Mouse (Mus musculus): ENCODE measurements around the gene 1700024P04Rik.

1700024P04Rik gene

DNA sequence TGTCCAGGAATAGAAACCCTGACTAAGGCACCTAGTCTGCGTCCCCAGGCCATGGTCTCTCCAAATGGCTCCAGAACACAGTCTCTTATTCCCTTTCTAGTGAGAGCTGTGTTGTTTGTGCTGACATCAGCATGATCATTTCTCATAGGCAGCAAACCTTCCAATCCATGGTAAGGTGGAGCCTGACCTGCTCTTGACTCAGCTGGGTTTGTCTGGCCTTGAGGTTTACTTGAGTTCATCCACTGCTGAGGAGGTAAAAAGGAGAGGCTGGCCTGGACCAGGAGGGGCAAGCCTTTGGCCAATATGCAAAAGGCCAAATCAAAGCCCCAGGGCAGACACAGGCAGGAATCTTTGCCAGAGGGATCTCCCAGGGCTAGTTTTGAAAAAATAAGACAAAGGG lies 20.8 kb downstream of the 1700024P04Rik start:
- no peak for DNase-seq

DNA sequence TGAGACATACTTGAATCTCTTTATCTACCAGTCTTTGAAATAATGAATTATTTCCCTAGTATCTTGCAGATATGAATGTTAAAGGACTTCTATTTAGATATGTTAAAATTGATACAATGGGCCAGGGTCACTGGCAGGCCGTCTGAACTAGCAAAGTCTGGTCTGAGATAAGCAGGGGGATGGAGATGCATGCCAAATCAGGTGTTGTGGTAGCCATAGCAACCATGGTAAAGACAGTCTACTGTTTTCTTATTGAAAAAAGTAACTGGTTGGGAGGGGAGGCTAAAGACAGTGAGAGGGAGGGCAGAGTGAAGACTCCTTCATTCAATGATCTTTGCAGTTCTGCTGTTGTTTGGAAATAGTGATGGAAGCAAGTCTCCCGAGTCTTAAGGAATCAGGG lies 26.2 kb downstream of the 1700024P04Rik start:
- DNase-seq: no peak

DNA sequence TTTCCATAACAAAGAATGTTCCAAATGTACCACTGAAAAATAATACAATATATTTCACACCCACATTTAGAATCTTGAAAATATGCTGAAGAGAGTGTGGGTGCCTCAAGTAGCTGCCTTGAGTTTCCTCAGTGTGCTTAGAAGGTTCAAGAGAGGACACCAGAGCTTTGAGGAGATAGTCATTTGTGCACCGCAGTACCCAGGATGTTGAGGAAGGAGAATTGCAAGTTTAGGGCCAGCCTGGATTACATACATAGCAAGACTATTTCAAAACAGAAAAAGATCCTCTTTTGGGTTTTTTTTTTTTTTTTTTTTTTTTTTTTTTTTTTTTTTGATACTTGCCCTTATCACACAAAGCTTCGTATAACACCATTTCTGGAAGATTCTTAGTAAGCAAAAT lies 28.2 kb downstream of the 1700024P04Rik start:
- no peak for DNase-seq

DNA sequence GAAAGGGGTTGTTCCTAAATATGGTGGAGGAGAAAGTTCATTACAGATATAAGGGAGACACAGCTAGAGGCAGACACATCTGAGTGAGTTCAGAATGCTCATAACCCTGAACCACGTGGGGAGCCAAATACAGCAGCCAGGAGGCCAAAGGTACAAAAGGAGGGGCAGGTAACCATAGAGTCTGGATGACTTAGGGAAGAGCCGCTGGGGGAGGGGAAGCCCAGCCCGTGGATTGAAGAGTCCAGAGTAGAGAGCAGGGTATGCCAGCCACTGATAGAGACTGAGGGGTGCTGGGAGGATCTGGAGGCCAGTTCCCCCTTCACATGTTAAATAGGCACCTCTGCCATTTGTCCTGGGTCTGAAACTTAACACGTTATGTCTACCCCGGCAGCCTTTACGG lies 28.7 kb downstream of the 1700024P04Rik start:
- DNase-seq: no peak

DNA sequence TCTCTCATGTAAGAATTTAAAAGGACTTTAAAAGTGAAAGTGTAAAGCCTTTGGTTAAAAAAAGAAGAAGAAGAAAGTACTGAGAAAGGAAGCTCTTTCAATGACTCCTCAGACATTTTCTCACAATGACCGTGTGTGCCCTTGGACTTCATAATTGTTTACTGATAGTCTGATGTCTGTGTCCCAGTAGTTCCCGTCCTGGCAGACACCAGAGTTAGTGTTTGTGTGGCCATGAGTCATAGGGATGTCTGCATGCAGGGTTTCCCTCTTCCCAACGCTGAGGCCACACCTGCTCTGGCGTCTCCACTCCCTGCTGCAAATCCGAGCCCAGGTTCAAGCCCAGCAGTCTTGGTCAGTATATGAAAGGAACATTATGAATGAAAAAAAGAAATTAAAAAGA lies 29.1 kb downstream of the 1700024P04Rik start:
- no peak for DNase-seq

DNA sequence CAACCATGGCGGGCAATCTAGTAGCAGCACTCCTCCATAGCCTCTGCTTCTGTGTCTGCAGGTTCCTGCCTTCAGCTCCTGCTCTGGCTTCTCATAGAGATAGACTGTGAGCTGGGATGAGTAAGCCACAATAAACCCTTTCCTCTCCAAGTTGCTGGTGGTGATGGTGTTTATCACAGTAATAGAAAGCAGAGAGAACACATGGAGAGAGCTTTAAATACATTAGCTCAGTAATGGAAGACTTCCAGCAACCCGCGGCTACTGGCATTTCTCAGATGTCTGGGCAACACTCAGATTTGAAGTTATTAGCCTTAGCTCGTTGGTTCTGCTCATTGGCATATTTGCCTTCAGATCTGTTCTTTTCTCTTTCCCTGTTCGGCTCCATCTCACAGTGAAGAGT lies 30.5 kb downstream of the 1700024P04Rik start:
- no peak for DNase-seq

DNA sequence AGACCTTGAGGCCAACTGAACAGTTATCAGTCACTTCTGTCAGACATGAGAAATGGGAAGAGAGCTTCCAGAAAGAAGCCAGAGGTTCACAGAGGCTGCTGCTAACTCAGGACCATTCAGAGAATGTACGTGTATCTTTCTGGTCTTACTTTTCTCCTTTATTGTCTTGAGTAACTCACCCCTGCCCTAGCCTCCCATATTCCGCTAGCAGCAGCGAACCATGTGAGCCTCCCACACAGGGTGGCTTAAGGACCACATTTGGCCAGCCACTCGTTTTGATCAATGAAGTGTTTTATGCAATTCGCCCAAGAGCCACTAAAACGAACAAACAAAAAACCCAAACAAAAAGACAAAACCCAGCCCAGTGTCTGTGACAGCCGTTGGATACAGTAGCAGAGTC lies 32.4 kb downstream of the 1700024P04Rik start:
- DNase-seq: no peak

DNA sequence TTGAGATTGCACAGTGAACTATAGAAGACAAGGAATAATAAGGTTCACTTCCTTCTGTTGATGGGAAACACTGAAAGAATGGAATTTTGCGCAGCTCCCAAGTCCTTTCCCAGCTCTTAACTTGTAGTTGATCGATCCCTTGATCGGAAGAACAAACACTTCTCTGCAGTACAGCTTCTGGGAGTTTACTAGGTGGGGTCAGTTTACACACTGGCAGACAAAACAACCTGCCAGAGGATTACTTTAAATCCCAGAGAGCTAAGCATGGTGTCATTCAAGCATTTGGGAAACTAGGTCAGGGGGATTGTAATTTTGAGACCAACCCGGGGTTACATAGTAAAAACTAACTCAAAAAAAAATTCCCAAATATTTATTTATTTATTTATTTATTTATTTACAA lies 36.2 kb downstream of the 1700024P04Rik start:
- DNase-seq: peak; percentile 61

DNA sequence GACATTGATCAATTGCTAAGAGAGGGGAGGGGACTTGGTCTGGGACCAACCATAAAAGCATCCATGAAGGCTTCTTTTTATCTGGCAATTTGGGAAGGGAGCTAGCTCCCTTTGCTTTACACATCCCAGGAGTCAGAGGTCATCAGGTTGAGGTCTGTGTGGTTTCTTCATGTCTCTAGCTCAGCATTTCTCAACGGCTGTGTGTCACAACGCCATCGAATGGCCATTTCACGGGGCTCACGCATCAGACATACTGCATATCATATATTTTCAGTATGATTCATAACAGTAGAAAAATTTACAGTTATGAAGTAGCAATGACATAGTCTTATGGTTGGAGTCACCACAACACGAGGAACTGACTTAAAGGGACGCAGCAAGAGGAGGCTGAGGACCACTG lies 37.9 kb downstream of the 1700024P04Rik start:
- DNase-seq: no peak

DNA sequence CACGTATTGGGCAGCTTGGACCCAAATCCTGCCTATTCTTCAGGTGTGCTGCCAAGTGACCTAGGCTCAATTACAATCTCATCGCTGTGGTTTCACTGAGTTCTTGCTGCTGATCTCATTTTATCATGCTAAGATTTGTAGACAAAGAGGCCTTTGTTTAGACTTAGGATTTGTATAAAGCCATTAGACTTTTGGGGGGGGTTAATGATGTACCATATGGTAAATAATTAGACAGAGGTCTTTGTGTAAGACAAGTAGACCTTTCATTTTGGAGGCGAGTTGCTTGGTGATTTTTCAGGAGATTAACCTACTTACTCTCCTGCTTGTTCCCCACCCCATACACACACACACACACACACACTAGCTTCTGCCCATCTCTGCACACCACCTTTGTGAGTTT lies 38.5 kb downstream of the 1700024P04Rik start:
- peak; percentile 90 for DNase-seq

DNA sequence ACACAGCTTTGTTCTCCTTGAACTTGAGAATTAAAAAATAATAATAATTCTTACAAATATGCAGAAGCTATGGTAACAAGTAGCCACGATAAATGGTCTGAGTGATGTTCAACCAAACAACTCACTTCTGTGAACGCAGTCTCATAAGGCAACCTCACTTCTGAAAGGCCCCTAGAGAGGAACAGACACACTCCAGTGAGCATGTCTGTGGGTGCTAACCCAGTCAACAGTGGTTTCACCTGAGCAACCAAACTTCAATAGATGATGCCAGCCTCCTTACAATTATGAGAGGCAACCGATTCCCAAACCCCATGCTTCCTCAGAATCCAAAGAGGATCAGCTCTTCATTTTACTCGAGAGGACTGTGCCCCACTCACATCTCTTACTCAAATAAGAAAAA lies 39.0 kb downstream of the 1700024P04Rik start:
- DNase-seq: no peak

DNA sequence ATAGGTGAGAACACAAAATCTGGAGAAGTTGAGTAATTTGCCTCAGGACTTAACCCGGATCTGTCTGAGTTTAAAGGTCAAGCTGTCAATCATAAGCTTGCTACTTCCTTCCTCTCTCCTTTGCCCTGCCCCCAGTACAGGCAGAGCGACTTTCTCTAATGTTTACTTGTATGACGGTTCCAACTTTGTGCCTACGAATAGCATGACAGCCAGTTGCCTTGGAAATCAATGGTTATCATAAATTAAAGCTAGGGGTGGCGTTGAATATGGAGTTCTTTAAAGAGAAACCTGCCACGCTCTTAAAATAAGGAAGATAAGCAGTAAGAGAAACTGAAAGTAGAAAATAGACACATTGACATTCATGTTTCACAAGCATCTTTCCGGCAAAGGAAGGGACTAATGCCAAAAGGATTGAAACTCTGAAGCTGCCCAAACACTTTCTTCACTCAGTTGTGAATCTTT lies 39.7 kb downstream of the 1700024P04Rik start:
- no peak for DNase-seq

DNA sequence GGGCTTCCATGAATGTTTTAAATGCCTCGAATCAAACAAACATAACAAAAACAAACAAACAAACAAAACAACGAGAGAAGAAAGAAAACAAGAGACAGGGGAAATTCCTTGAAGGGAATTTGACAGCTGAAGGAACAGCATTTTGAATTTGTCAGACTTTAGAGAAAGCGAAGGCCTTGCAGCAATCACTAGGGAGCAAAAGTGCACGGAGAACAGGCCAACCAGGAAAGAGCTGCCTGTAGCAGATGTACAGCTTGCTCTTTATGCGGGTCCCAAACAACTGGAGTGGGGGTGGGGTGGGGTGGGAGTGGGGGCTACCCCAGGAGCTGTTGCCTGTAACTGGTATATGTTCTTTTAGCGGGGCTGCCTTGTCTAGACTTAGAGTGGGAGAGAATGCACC lies 42.0 kb downstream of the 1700024P04Rik start:
- no peak for DNase-seq

DNA sequence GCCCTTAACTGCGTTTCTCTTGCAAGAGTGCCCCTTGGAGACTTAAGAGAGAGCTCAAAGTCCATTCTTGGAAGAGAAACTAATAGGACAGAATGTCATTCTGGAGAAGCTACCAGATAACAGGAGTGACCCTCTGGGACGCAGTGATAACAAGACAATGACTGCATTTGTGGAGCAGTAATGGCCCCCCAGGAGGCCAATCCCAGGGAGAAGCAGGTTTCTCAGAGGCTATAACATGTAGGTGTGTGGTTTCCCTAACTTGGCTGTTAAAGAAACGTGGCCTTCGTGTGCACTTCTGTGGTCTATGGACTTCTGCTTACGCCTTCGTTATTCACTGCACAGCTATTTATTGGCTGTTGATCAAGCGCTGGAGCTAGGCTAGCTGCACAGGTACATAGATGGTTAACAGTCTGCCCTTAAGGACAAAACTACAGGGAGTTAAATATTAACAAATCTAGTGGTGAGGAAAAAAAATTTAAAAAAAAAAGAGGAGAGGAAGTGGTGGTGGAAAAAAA lies 42.5 kb downstream of the 1700024P04Rik start:
- DNase-seq: no peak

DNA sequence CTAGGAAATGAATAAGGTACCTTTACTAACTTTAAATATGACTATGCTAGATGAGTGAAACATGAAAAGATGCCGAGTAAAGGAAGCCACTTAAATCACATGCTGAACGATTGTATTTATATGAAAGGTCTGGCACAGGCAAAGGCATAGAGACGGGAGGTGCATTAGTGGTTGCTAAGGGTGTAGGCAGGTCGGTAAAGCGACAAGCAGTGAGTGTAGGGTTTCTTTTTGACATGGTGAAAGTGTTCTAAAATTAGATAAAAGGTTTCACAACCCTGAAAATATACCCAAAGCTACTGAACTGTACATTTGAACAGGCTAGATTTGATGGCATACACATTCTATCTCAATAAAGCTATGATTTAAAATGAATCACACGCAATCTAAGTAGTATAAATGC lies 47.3 kb downstream of the 1700024P04Rik start:
- DNase-seq: no peak

Data from retina, postnatal 1 day (tissue).